Mouse (Mus musculus) hindbrain, embryonic 12.5 days (tissue): ENCODE measurements around the gene Spi1. TPM values are rescaled to one million over a fixed set of nuclear protein-coding genes. Genes with fewer than 3 reads are reported as not detected.

Source experiments
- ATAC-seq: fragments of 200-750 bp; cut with Nextera tagmentation; 2 replicates; pipeline ENCODE4 v1.8.0; 2017; ENCODE audit warnings: moderate TSS enrichment; ENCODE audit not compliant: low FRiP score
- H3K27ac ChIP-seq: fragments of 300-500 bp; sonication (generic); 2 replicates; pipeline ENCODE4 v1.5.1; 2016; ENCODE audit warnings: mild to moderate bottlenecking
- H3K27me3 ChIP-seq: fragments of 300-500 bp; sonication (generic); 2 replicates; pipeline ENCODE4 v1.6.1; 2016; ENCODE audit warnings: mild to moderate bottlenecking
- H3K36me3 ChIP-seq: fragments of 300-500 bp; sonication (generic); 2 replicates; pipeline ENCODE4 v1.6.1; 2016; ENCODE audit warnings: mild to moderate bottlenecking
- H3K4me1 ChIP-seq: fragments of 300-500 bp; sonication (generic); 2 replicates; pipeline ENCODE4 v1.6.1; 2016
- H3K4me2 ChIP-seq: fragments of 300-500 bp; sonication (generic); replicated peaks from 2 replicates; pipeline ENCODE4 v1.6.1; 2016; ENCODE audit warnings: mild to moderate bottlenecking
- H3K4me3 ChIP-seq: fragments of 300-500 bp; sonication (generic); 2 replicates; pipeline ENCODE4 v1.5.1; 2016; ENCODE audit warnings: mild to moderate bottlenecking
- H3K9ac ChIP-seq: fragments of 300-500 bp; sonication (generic); 2 replicates; pipeline ENCODE4 v1.6.1; 2016; ENCODE audit warnings: mild to moderate bottlenecking, moderate library complexity
- H3K9me3 ChIP-seq: fragments of 300-500 bp; sonication (generic); replicated peaks from 2 replicates; pipeline ENCODE4 v1.6.1; 2016; ENCODE audit warnings: mild to moderate bottlenecking
- WGBS: fragments of 180-500 bp; shearing (Covaris S2); methylation state at CpG from one replicate; pipeline ENCODE4 v1.1.7; 2016; 5-methylcytosine and 5-hydroxymethylcytosine counted together
- polyA plus RNA-seq: library from polyadenylated mRNA; unstranded; fragments of >200 nt; fragmentation: Nextera tagmentation; extraction: Ambion mirVana; gene quantifications from 2 replicates; pipeline ENCODE4 v1.2.1, GENCODE M21; 2016

The Spi1 gene
- polyA plus RNA-seq, 1 experiment from 2014 or later, result 4.6 TPM

- H3K27me3 ChIP-seq, result no peaks in the 10 kb centered on the region
- no peak overlapping the region for H3K9ac ChIP-seq
- no peak overlapping the region for H3K4me2 ChIP-seq
- H3K36me3 ChIP-seq, result peaks cover 75% of the 10 kb centered on the region
- H3K4me3 ChIP-seq, result no peak overlapping the region
- H3K27ac ChIP-seq, result no peak overlapping the region
- no peaks in the 10 kb centered on the region for H3K9me3 ChIP-seq
- no peaks in the 10 kb centered on the region for H3K4me1 ChIP-seq
- ATAC-seq, result no peak
- WGBS, result 71% methylated on average over 8 of the region's 8 CpGs
These were observed 57.6 kb downstream of the Spi1 start for GRCm38 (mm10) chr2:91139764-91140163.

- Histone ChIP-seq H3K36me3 (peaks cover 80% of the 10 kb centered on the region), H3K27me3 (no peaks in the 10 kb centered on the region), H3K4me3 (no peak overlapping the region), H3K9me3 (no peaks in the 10 kb centered on the region), H3K27ac (no peak overlapping the region), H3K4me2 (no peak overlapping the region), H3K4me1 (no peaks in the 10 kb centered on the region), H3K9ac (no peak overlapping the region)
- ATAC-seq, result no peak
- 95% methylated on average over 6 of the region's 6 CpGs for WGBS
These were observed 60.7 kb downstream of the Spi1 start for GRCm38 (mm10) chr2:91142920-91143319.

DNA sequence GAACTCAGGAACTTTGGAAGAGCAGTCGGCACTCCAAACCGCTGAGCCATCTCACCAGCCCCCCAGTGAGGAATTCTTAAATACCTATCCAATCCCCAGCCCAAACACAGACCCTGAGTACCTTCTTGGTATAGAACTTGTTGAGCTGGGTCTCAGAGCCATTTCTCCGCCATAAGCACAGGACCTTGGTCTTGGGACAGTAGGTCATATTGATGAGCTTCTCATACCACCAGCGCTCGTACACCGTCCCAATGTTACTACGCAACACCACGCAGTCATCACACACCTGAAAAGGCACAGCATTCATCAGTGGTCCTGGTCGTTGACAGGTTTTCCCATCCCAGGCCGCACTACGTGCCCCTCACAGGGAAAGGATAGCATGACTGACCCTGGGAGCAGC lies 61.2 kb downstream of the Spi1 start:
- peaks cover 77% of the 10 kb centered on the region for H3K36me3 ChIP-seq
- no peak overlapping the region for H3K4me3 ChIP-seq
- no peaks in the 10 kb centered on the region for H3K9me3 ChIP-seq
- H3K27me3 ChIP-seq, result no peaks in the 10 kb centered on the region
- H3K4me2 ChIP-seq, result no peak overlapping the region
- H3K27ac ChIP-seq, result no peak overlapping the region
- no peak overlapping the region for H3K9ac ChIP-seq
- no peaks in the 10 kb centered on the region for H3K4me1 ChIP-seq
- no peak for ATAC-seq
- 94% methylated on average over 11 of the region's 11 CpGs for WGBS

- Histone ChIP-seq H3K4me2 (no peak overlapping the region), H3K4me3 (no peak overlapping the region), H3K4me1 (no peaks in the 10 kb centered on the region), H3K9me3 (no peaks in the 10 kb centered on the region), H3K27ac (no peak overlapping the region), H3K36me3 (peaks cover 67% of the 10 kb centered on the region), H3K9ac (no peak overlapping the region), H3K27me3 (no peaks in the 10 kb centered on the region)
- ATAC-seq, result no peak
These were observed 65.9 kb downstream of the Spi1 start for GRCm38 (mm10) chr2:91148101-91148500.

DNA sequence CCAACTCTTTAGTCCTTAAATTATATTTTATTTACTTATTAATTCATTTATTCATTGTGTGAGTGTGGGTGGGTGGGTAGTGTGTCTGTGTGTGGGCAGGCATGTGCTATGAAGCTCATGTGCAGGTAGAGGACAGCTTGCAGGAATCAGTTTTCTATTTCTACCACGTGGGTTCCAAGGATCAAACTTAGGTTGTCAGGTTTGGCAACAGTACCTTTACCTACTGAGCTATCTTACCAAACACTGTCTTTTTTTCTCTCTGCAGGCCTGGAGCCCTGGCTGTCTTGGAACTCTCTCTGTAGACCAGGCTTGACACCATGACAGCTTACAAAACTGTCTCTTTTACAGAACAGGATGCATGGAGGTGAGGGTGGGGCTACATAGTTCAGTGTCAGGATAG lies 69.1 kb downstream of the Spi1 start:
- 71% methylated on average over 1 of the region's 1 CpGs for whole genome bisulfite sequencing
- no peaks in the 10 kb centered on the region for H3K4me1 ChIP-seq
- H3K27ac ChIP-seq, result no peak overlapping the region
- no peaks in the 10 kb centered on the region for H3K27me3 ChIP-seq
- H3K9ac ChIP-seq, result no peak overlapping the region
- peaks cover 73% of the 10 kb centered on the region for H3K36me3 ChIP-seq
- H3K4me2 ChIP-seq, result no peak overlapping the region
- ATAC-seq, result no peak
- H3K4me3 ChIP-seq, result no peak overlapping the region
- no peaks in the 10 kb centered on the region for H3K9me3 ChIP-seq

- Histone ChIP-seq H3K4me1 (no peaks in the 10 kb centered on the region), H3K9ac (no peak overlapping the region), H3K36me3 (peaks cover 77% of the 10 kb centered on the region), H3K27me3 (no peaks in the 10 kb centered on the region), H3K4me3 (no peak overlapping the region), H3K9me3 (no peaks in the 10 kb centered on the region), H3K27ac (no peak overlapping the region), H3K4me2 (no peak overlapping the region)
- ATAC-seq, result no peak
- 91% methylated on average over 3 of the region's 3 CpGs for WGBS
These were observed 70.7 kb downstream of the Spi1 start for GRCm38 (mm10) chr2:91152885-91153377.

DNA sequence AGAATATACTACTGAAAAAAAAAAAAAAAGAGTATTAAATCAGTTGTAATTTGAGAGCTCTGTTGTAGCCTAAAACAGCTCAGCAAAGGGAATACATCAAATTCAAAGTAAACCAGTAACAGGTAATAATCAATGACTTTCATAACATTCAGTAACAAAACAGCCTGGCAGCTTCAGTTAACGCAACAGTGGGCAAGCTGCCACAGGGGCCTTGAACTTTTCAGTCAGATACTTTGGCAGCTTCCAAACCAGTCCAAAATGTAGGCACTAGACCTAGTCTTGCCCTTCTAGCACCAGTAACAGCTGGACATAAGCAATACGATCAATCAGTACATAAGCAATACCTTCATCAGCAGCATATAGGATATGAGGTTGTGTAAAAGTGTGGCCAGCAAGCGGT lies 71.9 kb downstream of the Spi1 start:
- no peak for ATAC-seq
- 94% methylated on average over 3 of the region's 3 CpGs for WGBS
- no peaks in the 10 kb centered on the region for H3K27me3 ChIP-seq
- no peak overlapping the region for H3K4me3 ChIP-seq
- H3K4me2 ChIP-seq, result no peak overlapping the region
- no peak overlapping the region for H3K9ac ChIP-seq
- peaks cover 83% of the 10 kb centered on the region for H3K36me3 ChIP-seq
- no peaks in the 10 kb centered on the region for H3K9me3 ChIP-seq
- no peaks in the 10 kb centered on the region for H3K4me1 ChIP-seq
- H3K27ac ChIP-seq, result no peak overlapping the region

GRCm38 (mm10) chr2:91157002-91157752 lies 75.0 kb downstream of the Spi1 start:
- 48% methylated on average over 6 of the region's 6 CpGs for WGBS

DNA sequence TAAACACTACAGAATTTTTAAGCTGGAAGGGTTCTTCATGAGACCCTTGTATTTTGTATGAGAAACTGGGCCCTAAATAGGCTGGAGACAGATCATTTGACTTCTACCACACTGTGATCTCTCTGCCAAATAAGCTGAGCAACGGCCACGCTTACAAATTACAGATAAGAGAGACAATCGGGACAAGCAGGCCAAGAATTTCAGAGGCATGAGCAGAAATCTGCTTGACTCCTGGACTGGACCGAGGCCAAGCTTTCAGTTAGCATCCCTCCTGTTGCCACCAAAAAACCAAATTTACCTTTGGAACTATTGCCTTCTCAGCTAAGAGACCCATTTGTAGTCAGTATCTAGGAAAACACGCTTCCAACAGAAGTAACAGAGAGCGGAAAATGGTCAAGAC lies 78.4 kb downstream of the Spi1 start:
- H3K27me3 ChIP-seq, result no peaks in the 10 kb centered on the region
- 89% methylated on average over 6 of the region's 6 CpGs for WGBS
- H3K27ac ChIP-seq, result no peak overlapping the region
- no peak overlapping the region for H3K4me2 ChIP-seq
- H3K9ac ChIP-seq, result no peak overlapping the region
- no peak overlapping the region for H3K4me3 ChIP-seq
- no peaks in the 10 kb centered on the region for H3K4me1 ChIP-seq
- no peak for ATAC-seq
- H3K9me3 ChIP-seq, result no peaks in the 10 kb centered on the region
- peaks cover 90% of the 10 kb centered on the region for H3K36me3 ChIP-seq

More at GRCm38 (mm10) chr2:91157002-91157752, 75.0 kb downstream of the Spi1 start:
- Histone ChIP-seq H3K9ac (no peak overlapping the region), H3K4me1 (no peaks in the 10 kb centered on the region), H3K36me3 (peaks cover 87% of the 10 kb centered on the region), H3K4me2 (no peak overlapping the region), H3K27ac (no peak overlapping the region), H3K9me3 (no peaks in the 10 kb centered on the region), H3K4me3 (no peak overlapping the region), H3K27me3 (no peaks in the 10 kb centered on the region)
- no peak for ATAC-seq

DNA sequence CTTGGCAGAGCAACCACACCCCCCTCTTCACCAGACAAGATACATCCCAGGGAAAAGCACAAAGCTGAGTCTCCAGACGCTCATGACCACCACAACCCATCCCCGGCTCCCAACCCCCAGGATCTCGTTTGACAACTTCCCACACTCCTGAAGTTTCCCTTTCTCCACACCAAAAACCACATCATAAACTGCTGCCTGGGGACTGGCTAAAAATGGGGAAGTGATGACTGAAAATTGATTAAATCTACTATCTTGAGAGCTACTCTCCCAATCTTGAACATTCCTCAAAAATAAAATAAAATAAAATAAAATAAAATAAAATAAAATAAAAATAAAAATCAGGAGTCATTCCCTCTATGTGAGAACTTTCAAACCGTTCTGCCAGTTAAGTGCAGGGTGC lies 80.8 kb downstream of the Spi1 start:
- H3K27me3 ChIP-seq, result no peaks in the 10 kb centered on the region
- H3K9ac ChIP-seq, result no peak overlapping the region
- no peak overlapping the region for H3K27ac ChIP-seq
- ATAC-seq, result no peak
- H3K4me1 ChIP-seq, result no peaks in the 10 kb centered on the region
- H3K36me3 ChIP-seq, result peaks cover 88% of the 10 kb centered on the region
- H3K4me3 ChIP-seq, result no peak overlapping the region
- H3K4me2 ChIP-seq, result no peak overlapping the region
- H3K9me3 ChIP-seq, result no peaks in the 10 kb centered on the region
- 91% methylated on average over 4 of the region's 4 CpGs for WGBS

DNA sequence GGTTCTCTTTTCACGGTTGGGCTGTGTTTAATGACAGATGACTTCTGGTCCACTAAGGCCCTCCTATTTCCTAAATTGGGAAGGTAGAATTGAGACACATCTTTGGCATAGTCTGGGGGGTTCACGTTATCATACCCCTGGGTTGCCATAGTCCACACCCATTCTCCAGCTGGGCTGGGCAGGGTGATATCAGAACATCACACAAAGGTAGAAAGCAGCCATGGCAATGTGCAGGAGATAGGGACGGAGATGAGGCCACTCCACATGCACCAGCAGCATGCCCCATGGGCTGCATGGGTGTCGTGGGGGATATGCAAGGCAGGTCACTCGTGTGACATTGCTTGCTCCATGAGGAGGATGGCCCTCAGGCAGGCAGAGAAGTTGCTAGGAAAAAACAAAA lies 81.3 kb downstream of the Spi1 start:
- no peak overlapping the region for H3K27ac ChIP-seq
- ATAC-seq, result no peak
- H3K36me3 ChIP-seq, result peaks cover 87% of the 10 kb centered on the region
- no peak overlapping the region for H3K9ac ChIP-seq
- 87% methylated on average over 5 of the region's 5 CpGs for WGBS
- H3K27me3 ChIP-seq, result no peaks in the 10 kb centered on the region
- H3K4me2 ChIP-seq, result no peak overlapping the region
- no peaks in the 10 kb centered on the region for H3K4me1 ChIP-seq
- no peaks in the 10 kb centered on the region for H3K9me3 ChIP-seq
- no peak overlapping the region for H3K4me3 ChIP-seq

DNA sequence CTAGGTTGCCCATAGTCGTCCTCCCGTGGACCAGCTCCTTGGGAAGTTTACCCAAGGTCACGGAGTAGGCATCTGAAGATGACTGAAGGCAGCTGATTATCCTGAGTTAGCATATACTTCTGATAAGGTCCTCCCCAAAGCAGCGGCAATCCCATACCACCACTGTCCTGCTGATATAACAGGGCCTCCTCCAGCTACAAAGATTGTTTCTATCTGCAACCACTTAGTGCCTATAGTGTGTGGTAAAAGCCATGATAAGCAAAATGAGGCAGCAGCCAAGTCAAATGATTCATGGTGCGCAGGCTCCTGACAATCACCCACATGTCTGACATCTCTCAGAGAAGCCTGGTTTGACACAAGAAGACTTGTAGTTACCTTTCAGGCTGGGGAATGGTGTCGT lies 82.8 kb downstream of the Spi1 start:
- Histone ChIP-seq H3K27me3 (no peaks in the 10 kb centered on the region), H3K9ac (no peak overlapping the region), H3K27ac (no peak overlapping the region), H3K9me3 (no peaks in the 10 kb centered on the region), H3K4me3 (no peak overlapping the region), H3K36me3 (peaks cover 88% of the 10 kb centered on the region), H3K4me2 (no peak overlapping the region), H3K4me1 (no peaks in the 10 kb centered on the region)
- ATAC-seq, result no peak
- 93% methylated on average over 6 of the region's 6 CpGs for WGBS
